Mouse (Mus musculus) testis, adult 2 months (tissue): ENCODE results near the gene Zmiz1.

Experiments
- CTCF ChIP-seq: fragments of 200-500 bp; IDR thresholded peaks from 2 replicates; pipeline ENCODE4 v1.5.1; 2012; ENCODE audit warnings: low read depth, mild to moderate bottlenecking, inconsistent platforms, low read length, moderate library complexity; ENCODE audit not compliant: control insufficient read depth, insufficient read depth, insufficient replicate concordance
- POLR2A ChIP-seq: fragments of 200-500 bp; IDR thresholded peaks from 2 replicates; pipeline ENCODE4 v1.6.1; 2012; ENCODE audit warnings: low read depth, mild to moderate bottlenecking, inconsistent platforms, low read length, moderate library complexity; ENCODE audit not compliant: control insufficient read depth

DNA sequence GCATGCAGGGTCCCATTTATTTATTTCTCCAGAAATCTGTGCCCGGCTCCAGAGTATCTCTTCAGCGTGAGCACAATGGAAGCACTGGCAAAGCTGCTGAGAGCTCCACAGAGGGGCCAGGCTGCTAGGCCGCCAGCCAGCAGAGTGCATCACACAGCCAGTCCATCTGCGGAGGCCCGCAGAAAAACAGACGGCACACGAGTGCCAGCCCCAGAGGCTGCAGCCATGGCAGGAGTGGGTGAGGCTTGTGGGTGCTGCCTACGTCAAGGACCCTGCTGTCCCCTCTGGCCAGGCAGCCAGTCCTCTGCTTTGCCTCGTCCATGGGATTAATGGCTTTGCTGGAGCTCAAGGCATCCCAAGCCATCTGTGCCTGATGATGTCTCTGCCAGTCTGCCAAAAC lies 19.8 kb downstream of the Zmiz1 start:
- TF ChIP-seq CTCF: no peak
- TF ChIP-seq POLR2A: no peak
